Mouse (Mus musculus) layer of hippocampus, postnatal 10 days (tissue): ENCODE results near the gene Katnbl1. TPM values are rescaled to one million over a fixed set of nuclear protein-coding genes. Genes with fewer than 3 reads are reported as not detected.

ENCODE experiments used
- DNase-seq, 2 experiments: peaks; one replicate each; pipeline ENCODE4 v3.0.0; 2021; ENCODE audit warnings: low spot score in 2 of 2
- long read RNA-seq: library from polyadenylated mRNA; stranded (forward); transcript quantifications from one replicate; pipeline ENCODE4 v2.0.0, GENCODE M21; 2023
- total RNA-seq, 2 experiments: library from RNA; stranded (reverse); gene quantifications; 2 replicates each; pipeline ENCODE4 v1.2.3; 2021

Katnbl1 gene
- total RNA-seq: 10 to 100 TPM; 14.9 to 15.2 TPM
- long read RNA-seq, transcript Katnbl1-201 (10 exons, 2,886 nt): major isoform, 16 of 22 reads
- long read RNA-seq, partial matches to known transcripts: 1 of 22 reads
- long read RNA-seq, other reads (novel, unspliced or antisense): 5 of 22 reads

GRCm38 (mm10) chr2:112378973-112379898 lies at the start of gene Katnbl1:
Gene Katnbl1 (plus strand): TSS chr2:112379211.
- peak; percentile 93 to 96 for DNase-seq

- DNase-seq: no peak
Measured at GRCm38 (mm10) chr2:112332051-112332898, 46.7 kb upstream of the Katnbl1 start.

GRCm38 (mm10) chr2:112337211-112337610 lies 41.8 kb upstream of the Katnbl1 start:
- no peak for DNase-seq

- DNase-seq: no peak
Measured at GRCm38 (mm10) chr2:112339736-112340135, 39.3 kb upstream of the Katnbl1 start.

GRCm38 (mm10) chr2:112341117-112341516 lies 37.9 kb upstream of the Katnbl1 start:
- no peak for DNase-seq

GRCm38 (mm10) chr2:112348246-112348645 lies 30.8 kb upstream of the Katnbl1 start:
- DNase-seq: no peak

GRCm38 (mm10) chr2:112353685-112354455 lies 25.1 kb upstream of the Katnbl1 start:
- no peak for DNase-seq

- DNase-seq: no peak
Measured at GRCm38 (mm10) chr2:112359611-112360010, 19.4 kb upstream of the Katnbl1 start.

- no peak for DNase-seq
Measured at GRCm38 (mm10) chr2:112360012-112360780, 18.8 kb upstream of the Katnbl1 start.

- no peak for DNase-seq
Measured at GRCm38 (mm10) chr2:112360781-112361169, 18.2 kb upstream of the Katnbl1 start.

- DNase-seq: peak in 1 of 2 experiments; percentile 15
Measured at GRCm38 (mm10) chr2:112367222-112367621, 11.8 kb upstream of the Katnbl1 start.

GRCm38 (mm10) chr2:112367726-112368673 lies 11.0 kb upstream of the Katnbl1 start, which contains the start of gene Emc4:
Gene Emc4 (minus strand): TSS chr2:112368027.
- peak; percentile 91 for DNase-seq

GRCm38 (mm10) chr2:112369941-112370340 lies 9.1 kb upstream of the Katnbl1 start:
- no peak for DNase-seq

- no peak for DNase-seq
Measured at GRCm38 (mm10) chr2:112373141-112373540, 5.9 kb upstream of the Katnbl1 start.

GRCm38 (mm10) chr2:112374610-112375009 lies 4.4 kb upstream of the Katnbl1 start:
- no peak for DNase-seq

- no peak for DNase-seq
Measured at GRCm38 (mm10) chr2:112380131-112380530, 1.1 kb downstream of the Katnbl1 start.

GRCm38 (mm10) chr2:112381219-112381618 lies 2.2 kb downstream of the Katnbl1 start:
- DNase-seq: no peak

- DNase-seq: no peak
Measured at GRCm38 (mm10) chr2:112390843-112391242, 11.8 kb downstream of the Katnbl1 start.
